Mouse (Mus musculus) neural tube, embryonic 11.5 days (tissue): ENCODE measurements around the gene Cdkl1. TPM values are rescaled to one million over a fixed set of nuclear protein-coding genes. Genes with fewer than 3 reads are reported as not detected.

Experiments
- ATAC-seq: fragments of 200-750 bp; cut with Nextera tagmentation; 2 replicates; pipeline ENCODE4 v1.8.0; 2017; ENCODE audit warnings: moderate number of reproducible peaks, mild to moderate bottlenecking, moderate TSS enrichment, moderate library complexity; ENCODE audit not compliant: insufficient read depth, low FRiP score, low TSS enrichment
- DNase-seq: peaks from one replicate; pipeline ENCODE4 v3.0.0-alpha.2; 2015; ENCODE audit warnings: low spot score
- H3K27ac ChIP-seq: fragments of 300-500 bp; sonication (generic); 2 replicates; pipeline ENCODE4 v1.5.1; 2014; ENCODE audit warnings: low read depth, mild to moderate bottlenecking, low read length
- H3K27me3 ChIP-seq: fragments of 300-500 bp; sonication (generic); 2 replicates; pipeline ENCODE4 v1.6.1; 2014; ENCODE audit warnings: mild to moderate bottlenecking, low read length, mixed read lengths; ENCODE audit not compliant: control insufficient read depth, insufficient read depth
- H3K36me3 ChIP-seq: fragments of 300-500 bp; sonication (generic); 2 replicates; pipeline ENCODE4 v1.6.1; 2014; ENCODE audit warnings: mild to moderate bottlenecking, low read length, moderate library complexity, mixed read lengths; ENCODE audit not compliant: control insufficient read depth, insufficient read depth
- H3K4me1 ChIP-seq: fragments of 300-500 bp; sonication (generic); 2 replicates; pipeline ENCODE4 v1.6.1; 2014; ENCODE audit warnings: low read length, mixed read lengths; ENCODE audit not compliant: control insufficient read depth, insufficient read depth
- H3K4me2 ChIP-seq: fragments of 300-500 bp; sonication (generic); 2 replicates; pipeline ENCODE4 v1.6.1; 2014; ENCODE audit warnings: low read depth, mild to moderate bottlenecking, moderate library complexity
- H3K4me3 ChIP-seq: fragments of 300-500 bp; sonication (generic); 2 replicates; pipeline ENCODE4 v1.5.1; 2014; ENCODE audit warnings: low read depth, low read length
- H3K9ac ChIP-seq: fragments of 300-500 bp; sonication (generic); 2 replicates; pipeline ENCODE4 v1.6.1; 2014; ENCODE audit warnings: mild to moderate bottlenecking, low read length
- H3K9me3 ChIP-seq: fragments of 300-500 bp; sonication (generic); 2 replicates; pipeline ENCODE4 v1.6.1; 2016; ENCODE audit warnings: low read length; ENCODE audit not compliant: control insufficient read depth
- WGBS: fragments of 180-500 bp; shearing (Covaris S2); extraction: QIAGEN DNeasy Blood & Tissue Kit; methylation state at CpG from one replicate; pipeline ENCODE4 v1.1.7; 2014; 5-methylcytosine and 5-hydroxymethylcytosine counted together
- polyA plus RNA-seq: library from polyadenylated mRNA; unstranded; fragments of >200 nt; fragmentation: Nextera tagmentation; extraction: Ambion mirVana; gene quantifications from 2 replicates; pipeline ENCODE4 v1.2.1, GENCODE M21; 2014

The Cdkl1 gene
- polyA plus RNA-seq, 1 experiment from 2014 or later, result 0.52 TPM

DNA sequence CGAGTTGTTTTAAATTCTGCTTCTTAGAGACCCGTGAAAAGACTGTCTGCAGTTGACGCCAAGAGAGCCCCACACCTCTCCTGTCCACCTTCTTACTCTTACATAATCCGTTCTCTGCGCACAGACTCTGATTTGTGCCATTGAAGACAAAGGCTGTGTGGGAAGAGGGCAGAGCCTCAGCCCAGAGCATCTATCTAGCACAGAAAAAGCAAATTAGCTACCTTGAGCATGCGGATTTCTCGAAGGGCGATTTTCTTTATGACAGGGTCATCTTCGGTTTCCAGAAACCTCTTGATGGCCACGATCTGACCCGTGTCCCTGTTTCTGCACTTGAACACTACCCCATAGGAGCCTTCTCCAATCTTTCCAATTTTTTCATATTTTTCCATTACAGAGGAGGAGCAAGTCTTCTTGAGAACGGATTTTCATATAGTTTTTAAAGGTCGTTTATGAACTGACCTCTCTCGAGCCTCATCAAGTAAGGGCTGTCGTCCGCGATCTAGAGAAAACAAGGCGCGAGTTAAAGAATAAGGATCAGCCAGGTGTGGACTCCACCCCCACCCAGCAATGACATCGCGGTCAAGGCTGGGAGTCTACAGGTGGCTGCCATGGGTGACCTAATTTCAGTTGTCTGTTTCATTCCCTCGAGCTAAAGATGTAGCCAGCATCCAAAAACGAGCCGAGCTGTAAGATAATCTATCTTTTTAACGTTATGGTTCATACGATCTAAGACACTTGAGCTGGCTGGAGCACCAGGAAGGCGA, 1.1 kb downstream of the Cdkl1 start:
- Histone ChIP-seq H3K27ac (no peak overlapping the region), H3K36me3 (no peaks in the 10 kb centered on the region), H3K4me1 (no peaks in the 10 kb centered on the region), H3K27me3 (0 out of 2 replicates have a peak, but pooled peaks cover 2% of the 10 kb centered on the region), H3K9me3 (no peaks in the 10 kb centered on the region), H3K4me3 (peak overlapping the region; percentile 47), H3K9ac (peak overlapping the region; percentile 66), H3K4me2 (peak overlapping the region; percentile 89)
- ATAC-seq (no peak), DNase-seq (no peak)
- 37% methylated on average over 27 of the region's 27 CpGs for WGBS

- Histone ChIP-seq H3K9me3 (no peaks in the 10 kb centered on the region), H3K36me3 (no peaks in the 10 kb centered on the region), H3K9ac (no peak overlapping the region), H3K4me1 (no peaks in the 10 kb centered on the region), H3K27ac (no peak overlapping the region), H3K27me3 (0 out of 2 replicates have a peak, but pooled peaks cover 2% of the 10 kb centered on the region), H3K4me3 (no peak overlapping the region), H3K4me2 (no peak overlapping the region)
- WGBS, result 84% methylated on average over 5 of the region's 5 CpGs
- DNase-seq (no peak), ATAC-seq (no peak)
These were observed 2.7 kb downstream of the Cdkl1 start for GRCm38 (mm10) chr12:69788380-69788779.

GRCm38 (mm10) chr12:69785471-69785870, 5.6 kb downstream of the Cdkl1 start:
- H3K4me1 ChIP-seq, result no peaks in the 10 kb centered on the region
- 90% methylated on average over 9 of the region's 9 CpGs for WGBS
- H3K9ac ChIP-seq, result no peak overlapping the region
- H3K36me3 ChIP-seq, result no peaks in the 10 kb centered on the region
- DNase-seq (no peak), ATAC-seq (no peak)
- H3K27ac ChIP-seq, result no peak overlapping the region
- no peak overlapping the region for H3K4me2 ChIP-seq
- H3K27me3 ChIP-seq, result 0 out of 2 replicates have a peak, but pooled peaks cover 2% of the 10 kb centered on the region
- no peaks in the 10 kb centered on the region for H3K9me3 ChIP-seq
- no peak overlapping the region for H3K4me3 ChIP-seq

DNA sequence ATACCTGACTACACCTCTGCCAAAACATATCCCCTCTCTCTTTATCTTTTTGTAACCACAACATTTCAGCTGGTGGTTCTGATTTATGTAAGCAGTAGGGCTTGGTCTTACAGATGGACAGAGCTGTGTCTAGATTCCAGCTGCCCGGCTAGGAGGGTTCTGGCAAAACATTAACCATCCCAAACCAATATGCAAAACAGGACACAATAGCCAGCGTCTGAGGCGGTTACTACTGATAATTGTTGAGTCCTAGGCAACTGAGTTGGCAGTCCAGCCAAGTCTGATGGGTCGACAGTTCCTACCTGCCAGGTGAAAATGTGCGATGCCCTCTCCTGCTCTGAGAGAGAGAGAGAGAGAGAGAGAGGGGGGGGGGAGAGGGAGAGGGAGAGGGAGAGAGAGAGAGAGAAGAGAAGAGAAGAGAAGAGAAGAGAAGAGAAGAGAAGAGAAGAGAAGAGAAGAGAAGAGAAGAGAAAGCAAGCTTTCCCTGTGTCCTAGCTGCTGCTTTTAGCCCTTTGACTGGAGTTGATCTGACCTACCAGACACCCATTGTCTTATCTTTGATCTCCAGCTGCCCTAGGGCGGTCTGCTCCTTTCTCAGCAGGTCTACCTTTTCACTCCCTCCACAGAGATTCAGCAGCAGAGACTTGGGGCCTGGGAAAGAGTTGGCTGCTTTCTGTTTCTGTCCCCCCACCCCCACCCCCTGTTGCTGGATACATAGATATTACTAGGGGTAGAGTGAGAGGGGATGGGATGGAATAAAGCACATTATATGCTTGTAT, 7.6 kb downstream of the Cdkl1 start:
- DNase-seq (no peak), ATAC-seq (no peak)
- Histone ChIP-seq H3K27me3 (no peaks in the 10 kb centered on the region), H3K4me3 (no peak overlapping the region), H3K4me1 (no peaks in the 10 kb centered on the region), H3K36me3 (no peaks in the 10 kb centered on the region), H3K27ac (no peak overlapping the region), H3K9me3 (no peaks in the 10 kb centered on the region), H3K9ac (no peak overlapping the region), H3K4me2 (no peak overlapping the region)
- 46% methylated on average over 6 of the region's 6 CpGs for WGBS

GRCm38 (mm10) chr12:69781935-69782650, 9.0 kb downstream of the Cdkl1 start:
- H3K36me3 ChIP-seq, result no peaks in the 10 kb centered on the region
- DNase-seq (no peak), ATAC-seq (no peak)
- WGBS, result 73% methylated on average over 10 of the region's 10 CpGs
- H3K27me3 ChIP-seq, result no peaks in the 10 kb centered on the region
- H3K4me3 ChIP-seq, result no peak overlapping the region
- no peaks in the 10 kb centered on the region for H3K9me3 ChIP-seq
- H3K9ac ChIP-seq, result no peak overlapping the region
- H3K4me1 ChIP-seq, result no peaks in the 10 kb centered on the region
- no peak overlapping the region for H3K27ac ChIP-seq
- no peak overlapping the region for H3K4me2 ChIP-seq

- H3K4me1 ChIP-seq, result no peaks in the 10 kb centered on the region
- no peaks in the 10 kb centered on the region for H3K36me3 ChIP-seq
- no peak overlapping the region for H3K4me2 ChIP-seq
- no peak overlapping the region for H3K4me3 ChIP-seq
- no peak for DNase-seq
- H3K9ac ChIP-seq, result no peak overlapping the region
- no peaks in the 10 kb centered on the region for H3K9me3 ChIP-seq
- no peaks in the 10 kb centered on the region for H3K27me3 ChIP-seq
- no peak for ATAC-seq
- no peak overlapping the region for H3K27ac ChIP-seq
- 75% methylated on average over 8 of the region's 8 CpGs for WGBS
These were observed 9.6 kb downstream of the Cdkl1 start for GRCm38 (mm10) chr12:69781480-69781879.

DNA sequence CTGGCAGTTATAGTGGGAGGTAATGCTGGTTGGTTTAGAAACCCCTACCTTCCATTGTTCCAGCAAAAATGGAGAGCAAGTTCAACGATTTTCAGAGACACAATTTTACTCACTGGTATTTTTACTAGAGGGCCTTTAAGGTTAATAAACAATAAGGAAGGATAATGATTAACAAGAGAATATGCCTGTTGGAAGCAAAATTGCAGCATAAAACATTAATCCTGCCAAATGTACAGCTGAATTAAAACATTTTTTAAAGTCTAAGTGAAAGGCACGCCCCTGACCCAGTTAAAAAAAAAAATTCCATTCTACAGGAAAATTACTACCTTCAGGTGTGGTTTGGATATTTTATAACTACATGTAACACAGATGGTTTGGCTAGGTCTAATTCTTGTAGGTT, 13.1 kb downstream of the Cdkl1 start:
- H3K9me3 ChIP-seq, result no peaks in the 10 kb centered on the region
- DNase-seq, result no peak
- H3K4me1 ChIP-seq, result no peaks in the 10 kb centered on the region
- no peak overlapping the region for H3K27ac ChIP-seq
- ATAC-seq, result no peak
- H3K9ac ChIP-seq, result no peak overlapping the region
- H3K4me3 ChIP-seq, result no peak overlapping the region
- H3K4me2 ChIP-seq, result no peak overlapping the region
- no peaks in the 10 kb centered on the region for H3K36me3 ChIP-seq
- 83% methylated on average over 2 of the region's 2 CpGs for WGBS
- H3K27me3 ChIP-seq, result no peaks in the 10 kb centered on the region

- no peaks in the 10 kb centered on the region for H3K27me3 ChIP-seq
- H3K9me3 ChIP-seq, result no peaks in the 10 kb centered on the region
- no peaks in the 10 kb centered on the region for H3K4me1 ChIP-seq
- no peak overlapping the region for H3K4me2 ChIP-seq
- ATAC-seq (no peak), DNase-seq (no peak)
- WGBS, result 90% methylated on average over 6 of the region's 6 CpGs
- no peaks in the 10 kb centered on the region for H3K36me3 ChIP-seq
- no peak overlapping the region for H3K9ac ChIP-seq
- no peak overlapping the region for H3K27ac ChIP-seq
- no peak overlapping the region for H3K4me3 ChIP-seq
These were observed 13.7 kb downstream of the Cdkl1 start for GRCm38 (mm10) chr12:69777341-69777730.
